Mouse (Mus musculus) liver, adult 2 months (tissue): ENCODE measurements around the gene Gpr142. TPM values are rescaled to one million over a fixed set of nuclear protein-coding genes. Genes with fewer than 3 reads are reported as not detected.

Source experiments
- DNase-seq: peaks from one replicate; pipeline ENCODE4 v3.0.0-alpha.2; 2011; ENCODE audit warnings: low read depth, low spot score; ENCODE audit errors: extremely low read depth
- H3K27ac ChIP-seq: fragments of 200-500 bp; replicated peaks from 2 replicates; pipeline ENCODE4 v1.5.1; 2012; ENCODE audit warnings: low read depth, mild to moderate bottlenecking, control low read depth, inconsistent platforms, low read length; ENCODE audit not compliant: insufficient read depth
- H3K27me3 ChIP-seq: fragments of 200-500 bp; 2 replicates; pipeline ENCODE4 v1.6.1; 2012; ENCODE audit warnings: mild to moderate bottlenecking, moderate library complexity, low read length, inconsistent platforms; ENCODE audit not compliant: control insufficient read depth, insufficient read depth
- H3K36me3 ChIP-seq: fragments of 200-500 bp; 2 replicates; pipeline ENCODE4 v1.6.1; 2012; ENCODE audit warnings: low read length, inconsistent platforms; ENCODE audit not compliant: control insufficient read depth, insufficient read depth
- H3K4me1 ChIP-seq: fragments of 200-500 bp; 2 replicates; pipeline ENCODE4 v1.6.1; 2011; ENCODE audit warnings: low read length; ENCODE audit not compliant: control insufficient read depth, insufficient read depth
- H3K4me3 ChIP-seq: fragments of 200-500 bp; 2 replicates; pipeline ENCODE4 v1.5.1; 2011; ENCODE audit warnings: low read depth, mild to moderate bottlenecking, control low read depth, low read length, moderate library complexity; ENCODE audit not compliant: insufficient read depth
- H3K79me2 ChIP-seq: fragments of 200-500 bp; 2 replicates; pipeline ENCODE4 v1.6.1; 2012; ENCODE audit warnings: inconsistent platforms, mild to moderate bottlenecking, low read length, moderate library complexity; ENCODE audit not compliant: control insufficient read depth, insufficient read depth
- H3K9ac ChIP-seq: fragments of 200-500 bp; 2 replicates; pipeline ENCODE4 v1.6.1; 2012; ENCODE audit warnings: low read depth, mild to moderate bottlenecking, control low read depth, inconsistent platforms, low read length
- CTCF ChIP-seq: fragments of 200-500 bp; IDR thresholded peaks from 2 replicates; pipeline ENCODE4 v1.5.1; 2011; ENCODE audit warnings: low read depth, low read length, control low read depth
- POLR2A ChIP-seq: fragments of 200-500 bp; IDR thresholded peaks from 2 replicates; pipeline ENCODE4 v1.6.1; 2011; ENCODE audit warnings: low read length, control low read depth; ENCODE audit not compliant: insufficient read depth; ENCODE audit errors: extremely low read depth
- WGBS: fragments of 180-500 bp; shearing (Covaris S2); methylation state at CpG from one replicate; pipeline ENCODE4 v1.1.7; 2018; 5-methylcytosine and 5-hydroxymethylcytosine counted together
- polyA plus RNA-seq: library from polyadenylated mRNA; depleted of rRNA; stranded (reverse); fragments of >200 nt; gene quantifications from 2 replicates; pipeline ENCODE4 v1.2.3, GENCODE M21; 2012
- total RNA-seq: library from RNA; depleted of rRNA; stranded (reverse); fragments of >200 nt; gene quantifications from 2 replicates; pipeline ENCODE4 v1.2.3, GENCODE M21; 2014

The Gpr142 gene
- total and polyA plus RNA-seq, 2 experiments, result not detected

DNA sequence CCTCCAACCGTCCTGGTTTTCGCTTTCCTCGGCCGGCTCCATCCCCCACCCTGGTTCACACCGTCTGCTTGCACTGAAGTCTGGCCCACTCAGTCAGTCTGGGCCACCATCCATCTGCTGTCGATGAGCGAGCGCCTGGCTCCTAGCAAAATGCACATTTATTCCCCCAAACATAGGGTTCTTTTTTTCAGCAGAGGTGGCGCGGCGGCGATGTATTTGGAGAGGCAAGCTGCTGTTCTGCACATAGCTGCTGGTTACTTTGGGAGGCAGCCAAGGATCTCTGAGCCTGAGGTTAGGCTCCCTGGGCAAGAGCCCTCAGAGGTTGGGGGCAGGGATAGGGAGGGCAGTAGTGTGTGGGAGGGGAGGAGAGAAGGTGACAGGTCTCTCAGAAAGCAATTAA lies 24.0 kb downstream of the Gpr142 start:
- Histone ChIP-seq H3K9ac (no peak overlapping the region), H3K4me1 (0 out of 2 replicates have a peak, but pooled peaks cover 2% of the 10 kb centered on the region), H3K79me2 (no peaks in the 10 kb centered on the region), H3K4me3 (no peak overlapping the region), H3K27ac (no peak overlapping the region), H3K27me3 (no peaks in the 10 kb centered on the region), H3K36me3 (no peaks in the 10 kb centered on the region)
- peak; percentile 83 for DNase-seq
- TF ChIP-seq CTCF (no peak), POLR2A (no peak)
- WGBS, result 33% methylated on average over 12 of the region's 12 CpGs

GRCm38 (mm10) chr11:114823199-114823725 lies 24.5 kb downstream of the Gpr142 start:
- Histone ChIP-seq H3K79me2 (no peaks in the 10 kb centered on the region), H3K27me3 (no peaks in the 10 kb centered on the region), H3K36me3 (no peaks in the 10 kb centered on the region), H3K27ac (no peak overlapping the region), H3K9ac (no peak overlapping the region), H3K4me3 (no peak overlapping the region), H3K4me1 (0 out of 2 replicates have a peak, but pooled peaks cover 2% of the 10 kb centered on the region)
- TF ChIP-seq POLR2A (no peak), CTCF (no peak)
- WGBS, result 37% methylated on average over 11 of the region's 11 CpGs
- no peak for DNase-seq

DNA sequence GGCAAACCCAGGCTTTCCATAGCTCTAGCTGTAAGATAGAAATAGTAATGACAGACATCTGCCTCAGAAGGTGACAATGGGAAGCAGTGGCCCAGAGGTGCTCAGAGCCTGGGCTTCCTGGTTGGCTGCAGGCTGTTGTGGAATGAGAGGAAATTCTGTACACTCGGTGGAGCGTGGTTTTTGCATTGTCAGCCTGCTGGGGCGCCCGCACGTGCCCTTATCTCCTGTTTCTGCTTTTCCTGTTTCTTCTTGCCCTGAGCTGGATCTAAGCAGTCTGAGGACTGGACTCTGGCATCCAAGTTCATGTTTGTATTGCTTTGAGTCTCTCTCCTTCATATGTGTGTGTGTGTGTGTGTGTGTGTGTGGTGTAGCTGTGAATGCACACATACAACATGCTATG lies 28.0 kb downstream of the Gpr142 start:
- no peak overlapping the region for H3K9ac ChIP-seq
- WGBS, result 72% methylated on average over 5 of the region's 5 CpGs
- H3K79me2 ChIP-seq, result no peaks in the 10 kb centered on the region
- peaks cover 11% of the 10 kb centered on the region for H3K4me1 ChIP-seq
- H3K36me3 ChIP-seq, result no peaks in the 10 kb centered on the region
- H3K27me3 ChIP-seq, result no peaks in the 10 kb centered on the region
- no peak overlapping the region for H3K27ac ChIP-seq
- no peak overlapping the region for H3K4me3 ChIP-seq
- TF ChIP-seq POLR2A (no peak), CTCF (no peak)
- no peak for DNase-seq

GRCm38 (mm10) chr11:114829499-114830432 lies 31.0 kb downstream of the Gpr142 start:
- DNase-seq, result peak; percentile 83
- Histone ChIP-seq H3K27ac (peak overlapping the region; percentile 84), H3K36me3 (no peaks in the 10 kb centered on the region), H3K27me3 (no peaks in the 10 kb centered on the region), H3K9ac (peak overlapping the region; percentile 39), H3K79me2 (no peaks in the 10 kb centered on the region), H3K4me1 (peaks cover 9% of the 10 kb centered on the region), H3K4me3 (peak overlapping the region; percentile 12; the same call in 1 of the 2 replicates)
- WGBS, result 5% methylated on average over 24 of the region's 24 CpGs
- TF ChIP-seq POLR2A (no peak), CTCF (no peak)

DNA sequence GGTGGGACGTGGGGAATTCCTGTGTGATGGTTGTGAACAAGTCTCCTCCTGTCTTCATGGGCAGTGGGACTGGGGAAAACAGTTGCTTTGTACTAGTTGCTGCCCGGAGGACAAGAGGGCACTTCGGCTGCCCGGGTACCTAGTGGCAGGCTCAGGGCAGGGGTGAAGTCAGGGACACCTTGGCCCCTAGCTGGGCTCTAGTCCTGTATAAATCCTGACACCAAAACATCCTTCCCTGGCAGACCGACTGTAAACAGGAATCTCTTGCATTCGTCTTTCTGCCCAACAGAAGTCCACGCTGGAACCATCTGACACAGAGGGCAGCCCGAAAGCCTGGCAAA lies 31.7 kb downstream of the Gpr142 start:
- peaks cover 9% of the 10 kb centered on the region for H3K4me1 ChIP-seq
- peak overlapping the region; percentile 84 for H3K27ac ChIP-seq
- peak; percentile 81 for DNase-seq
- H3K79me2 ChIP-seq, result no peaks in the 10 kb centered on the region
- 19% methylated on average over 8 of the region's 8 CpGs for WGBS
- no peaks in the 10 kb centered on the region for H3K27me3 ChIP-seq
- no peak overlapping the region for H3K4me3 ChIP-seq
- peak overlapping the region; percentile 39; the same call in 1 of the 2 replicates for H3K9ac ChIP-seq
- TF ChIP-seq POLR2A, result no peak
- no peak for TF ChIP-seq CTCF
- H3K36me3 ChIP-seq, result no peaks in the 10 kb centered on the region

- Histone ChIP-seq H3K79me2 (no peaks in the 10 kb centered on the region), H3K27me3 (no peaks in the 10 kb centered on the region), H3K36me3 (no peaks in the 10 kb centered on the region), H3K27ac (no peak overlapping the region), H3K4me3 (no peak overlapping the region), H3K4me1 (peaks cover 9% of the 10 kb centered on the region), H3K9ac (no peak overlapping the region)
- no peak for TF ChIP-seq CTCF
- no peak for TF ChIP-seq POLR2A
- DNase-seq, result no peak
- 70% methylated on average over 5 of the region's 5 CpGs for WGBS
Observed at GRCm38 (mm10) chr11:114833166-114833565, 34.4 kb downstream of the Gpr142 start.
